Mouse (Mus musculus) kidney, embryonic 15.5 days (tissue): ENCODE data around the gene Arhgap6. TPM values are rescaled to one million over a fixed set of nuclear protein-coding genes. Genes with fewer than 3 reads are reported as not detected.

Source experiments
- ATAC-seq: fragments of 200-750 bp; cut with Nextera tagmentation; replicated peaks from 2 replicates; pipeline ENCODE4 v1.8.0; 2017; ENCODE audit warnings: moderate TSS enrichment; ENCODE audit not compliant: low FRiP score
- H3K27ac ChIP-seq: fragments of 300-500 bp; sonication (generic); 2 replicates; pipeline ENCODE4 v1.5.1; 2015; ENCODE audit warnings: mild to moderate bottlenecking, inconsistent platforms
- H3K27me3 ChIP-seq: fragments of 300-500 bp; sonication (generic); 2 replicates; pipeline ENCODE4 v1.6.1; 2015; ENCODE audit warnings: inconsistent platforms
- H3K36me3 ChIP-seq: fragments of 300-500 bp; sonication (generic); 2 replicates; pipeline ENCODE4 v1.6.1; 2015; ENCODE audit warnings: inconsistent platforms
- H3K4me1 ChIP-seq: fragments of 300-500 bp; sonication (generic); 2 replicates; pipeline ENCODE4 v1.6.1; 2015; ENCODE audit warnings: inconsistent platforms
- H3K4me2 ChIP-seq: fragments of 300-500 bp; sonication (generic); 2 replicates; pipeline ENCODE4 v1.6.1; 2015; ENCODE audit warnings: moderate library complexity, mild to moderate bottlenecking, inconsistent platforms
- H3K4me3 ChIP-seq: fragments of 300-500 bp; sonication (generic); replicated peaks from 2 replicates; pipeline ENCODE4 v1.5.1; 2015; ENCODE audit warnings: mild to moderate bottlenecking, inconsistent platforms
- H3K9ac ChIP-seq: fragments of 300-500 bp; sonication (generic); 2 replicates; pipeline ENCODE4 v1.6.1; 2015; ENCODE audit warnings: mild to moderate bottlenecking, inconsistent platforms
- H3K9me3 ChIP-seq: fragments of 300-500 bp; sonication (generic); replicated peaks from 2 replicates; pipeline ENCODE4 v1.6.1; 2016; ENCODE audit warnings: inconsistent platforms
- WGBS: fragments of 180-500 bp; shearing (Covaris S2); methylation state at CpG from one replicate; pipeline ENCODE4 v1.1.7; 2015; ENCODE audit warnings: mixed read lengths; 5-methylcytosine and 5-hydroxymethylcytosine counted together
- polyA plus RNA-seq: library from polyadenylated mRNA; unstranded; fragments of >200 nt; fragmentation: Nextera tagmentation; extraction: Ambion mirVana; gene quantifications from 2 replicates; pipeline ENCODE4 v1.2.1, GENCODE M21; 2015

Gene Arhgap6
- polyA plus RNA-seq, 1 experiment from 2014 or later, result 3.4 TPM

DNA sequence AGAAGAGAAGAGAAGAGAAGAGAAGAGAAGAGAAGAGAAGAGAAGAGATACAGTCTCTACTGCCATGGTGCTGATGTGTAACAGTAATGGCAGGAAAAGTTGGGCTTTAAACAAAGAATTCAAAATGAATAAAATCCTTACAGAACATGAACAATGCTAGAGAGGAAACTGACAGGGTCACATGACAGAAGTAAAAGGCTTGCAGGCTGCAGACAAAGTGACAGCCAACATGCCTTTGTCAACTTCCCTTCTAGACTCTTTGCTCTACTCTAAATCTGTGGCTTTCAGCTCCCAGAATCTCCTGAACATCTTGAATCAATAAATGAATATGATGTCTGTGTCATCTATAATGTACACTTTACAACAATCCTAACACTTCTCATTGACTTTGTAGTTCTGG lies 542.7 kb downstream of the Arhgap6 start:
- Histone ChIP-seq H3K4me2 (no peak overlapping the region), H3K27ac (no peak overlapping the region), H3K9ac (no peak overlapping the region), H3K9me3 (no peaks in the 10 kb centered on the region), H3K4me1 (no peaks in the 10 kb centered on the region), H3K4me3 (no peak overlapping the region), H3K36me3 (no peaks in the 10 kb centered on the region), H3K27me3 (peaks cover 13% of the 10 kb centered on the region; the same call in 1 of the 2 replicates)
- ATAC-seq, result no peak

DNA sequence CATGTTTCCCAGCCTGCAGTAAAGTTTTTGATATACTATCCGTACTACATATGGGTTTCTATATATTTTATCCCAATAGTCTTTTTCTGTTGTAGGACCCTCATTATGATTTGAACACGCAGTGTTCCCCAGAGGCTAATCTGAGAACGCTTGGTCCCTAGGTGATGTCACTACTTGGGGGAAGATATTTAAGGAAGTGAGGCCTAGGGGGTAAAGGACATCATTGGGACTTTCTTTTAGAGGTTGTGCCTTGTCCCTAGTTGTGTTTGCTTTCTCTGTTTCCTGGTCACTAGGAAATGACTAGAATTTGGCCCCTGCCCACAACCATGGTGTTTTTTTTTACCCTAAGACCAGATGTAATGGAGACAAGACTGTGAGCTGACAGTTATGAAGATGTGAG lies 543.3 kb downstream of the Arhgap6 start:
- ATAC-seq, result no peak

More for the DNA sequence above, 543.3 kb downstream of the Arhgap6 start:
- H3K4me3 ChIP-seq, result no peak overlapping the region
- H3K9me3 ChIP-seq, result no peaks in the 10 kb centered on the region
- no peak overlapping the region for H3K9ac ChIP-seq
- no peak overlapping the region for H3K4me2 ChIP-seq
- no peaks in the 10 kb centered on the region for H3K36me3 ChIP-seq
- peaks cover 8% of the 10 kb centered on the region; the same call in 1 of the 2 replicates for H3K27me3 ChIP-seq
- H3K4me1 ChIP-seq, result no peaks in the 10 kb centered on the region
- no peak overlapping the region for H3K27ac ChIP-seq
- WGBS, result 75% methylated on average over 3 of the region's 3 CpGs

Other genes with a start within 250 kb of the Arhgap6 start
- 0.48 and 0.59 TPM in 2 replicates for gene Frmpd4, start 217.9 kb upstream of the Arhgap6 start, polyA plus RNA-seq
- 37.9 and 40.3 TPM in 2 replicates for gene Msl3, start 121.2 kb upstream of the Arhgap6 start, polyA plus RNA-seq